20 mouse cellular contexts compared by ENCODE assay signal in genomic region chr10:75514361-75514760, GRCm38 (mm10). TPM values are rescaled to one million over a fixed set of nuclear protein-coding genes. Genes with fewer than 3 reads are reported as not detected.
DNase-seq lines count a peak whose midpoint lies in the region; ATAC-seq and TF ChIP-seq lines count a peak whose summit lies in the region.
"Had no signal": no experiment of that assay in that cellular context is flagged by ENCODE, and none has a peak within 500 bp of the region (broad histone marks: within the 10 kb centered on the region; RNA-seq: fewer than 3 reads in every experiment).

No protein-coding gene starts in this region.

- no peak overlapping the region for H3K4me3 ChIP-seq in heart, embryonic 14.5 days (ENCODE audit: control insufficient read depth in 1 of 2, insufficient read depth in 1 of 2, low read depth in 1 of 2, low read length in 2 of 2)
- H3K4me3 ChIP-seq in heart, adult 2 months: no peak overlapping the region
- H3K4me3 ChIP-seq in small intestine, adult 2 months (ENCODE audit: low read depth, low read length): peak overlapping the region; percentile 15; the same call in 1 of the 2 replicates
- H3K4me3 ChIP-seq: embryonic facial prominence, embryonic 12.5 days; forebrain, embryonic 10.5 days; hindbrain, embryonic 12.5 days; layer of hippocampus, adult 2 months; limb, embryonic 13.5 days; stomach, embryonic 15.5 days had no signal

- no peaks in the 10 kb centered on the region; the same call in 1 of the 2 replicates for H3K79me2 ChIP-seq in heart, adult 2 months (replicated peaks; ENCODE audit: control insufficient read depth, insufficient read depth, low read length)

- H3K4me2 ChIP-seq in heart, embryonic 14.5 days (ENCODE audit: low read length): no peak overlapping the region; the same call in 1 of the 2 replicates
- H3K4me2 ChIP-seq: embryonic facial prominence, embryonic 12.5 days; hindbrain, embryonic 12.5 days; midbrain, embryonic 11.5 days; stomach, embryonic 15.5 days had no signal

- 43% methylated on average over 7 of the region's 7 CpGs for WGBS in heart, embryonic 14.5 days
- WGBS in heart, adult 2 months: 50% methylated on average over 7 of the region's 7 CpGs
- 32% methylated on average over 7 of the region's 7 CpGs for WGBS in small intestine, adult 2 months

- peaks cover 7 to 28% of the 10 kb centered on the region in 2 experiments; a peak in 3 of 4 replicates for H3K4me1 ChIP-seq in heart, embryonic 14.5 days (ENCODE audit: control insufficient read depth in 2 of 2, insufficient read depth in 2 of 2, low read length in 2 of 2)
- peaks cover 19% of the 10 kb centered on the region for H3K4me1 ChIP-seq in heart, adult 2 months (ENCODE audit: control insufficient read depth, insufficient read depth, low read length)
- peaks cover 28% of the 10 kb centered on the region for H3K4me1 ChIP-seq in small intestine, adult 2 months (ENCODE audit: control insufficient read depth, insufficient read depth, insufficient read length, low read length)

- H3K9ac ChIP-seq in heart, embryonic 14.5 days (ENCODE audit: low read length): 0 out of 2 replicates have a peak overlapping the region, but pooled peaks have one; percentile 8
- no peak overlapping the region for H3K9ac ChIP-seq in heart, adult 2 months (ENCODE audit: low read depth, low read length)
- H3K9ac ChIP-seq: embryonic facial prominence, embryonic 12.5 days; hindbrain, embryonic 12.5 days; limb, embryonic 13.5 days; stomach, embryonic 15.5 days had no signal

- no peak for TF ChIP-seq EP300 in heart, adult 2 months (IDR thresholded peaks at IDR 0.05; ENCODE audit: insufficient read depth, low read depth, low read length)

- no peak for DNase-seq in heart, adult 2 months
- DNase-seq in spleen, postnatal 36 days (ENCODE audit: low spot score in 2 of 2): peak; percentile 26 to 52
- DNase-seq in spleen, postnatal 14 days (ENCODE audit: low spot score in 2 of 2): no peak
- peak; percentile 82 for DNase-seq in liver
- DNase-seq in thymus, adult 18-20 months: no peak
- no peak for DNase-seq in thymus, postnatal 4 days
- DNase-seq: adrenal gland, postnatal 25 days; cerebellum, postnatal 36 days; kidney, adult 11 months; lung, postnatal 10 days; thymus, postnatal 25 days had no signal

- intact Hi-C loops in heart, adult 2 months (cut with DNase I): no loop called here

- H3K27me3 ChIP-seq in heart, embryonic 14.5 days (ENCODE audit: control insufficient read depth, insufficient read depth, low read length): no peaks in the 10 kb centered on the region
- H3K27me3 ChIP-seq in heart, adult 2 months (ENCODE audit: control insufficient read depth, insufficient read depth, low read length): no peaks in the 10 kb centered on the region
- no peaks in the 10 kb centered on the region for H3K27me3 ChIP-seq in small intestine, adult 2 months (ENCODE audit: control insufficient read depth, insufficient read depth, low read length)
- H3K27me3 ChIP-seq: embryonic facial prominence, embryonic 12.5 days; hindbrain, embryonic 12.5 days; limb, embryonic 13.5 days; stomach, embryonic 15.5 days had no signal

- no peak for TF ChIP-seq POLR2A in heart, adult 2 months (IDR thresholded peaks at IDR 0.05; ENCODE audit: insufficient read depth, low read depth, low read length)
- no peak for TF ChIP-seq POLR2A in small intestine, adult 2 months (IDR thresholded peaks at IDR 0.05; ENCODE audit: low read depth, low read length)

- no peaks in the 10 kb centered on the region for H3K9me3 ChIP-seq in heart, embryonic 14.5 days (ENCODE audit: control insufficient read depth, low read length)
- H3K9me3 ChIP-seq: embryonic facial prominence, embryonic 12.5 days; forebrain, embryonic 10.5 days; hindbrain, embryonic 12.5 days; limb, embryonic 13.5 days; stomach, embryonic 15.5 days had no signal

- no peak overlapping the region for H3K27ac ChIP-seq in heart, embryonic 14.5 days (replicated peaks in 1 of 2; ENCODE audit: control insufficient read depth in 1 of 2, insufficient read depth in 1 of 2, low read depth in 2 of 2, low read length in 2 of 2)
- no peak overlapping the region for H3K27ac ChIP-seq in heart, adult 2 months
- peak overlapping the region; percentile 96 for H3K27ac ChIP-seq in small intestine, adult 2 months (ENCODE audit: insufficient read depth, low read depth, low read length)
- H3K27ac ChIP-seq: embryonic facial prominence, embryonic 12.5 days; forebrain, embryonic 10.5 days; hindbrain, embryonic 12.5 days; layer of hippocampus, adult 2 months; limb, embryonic 13.5 days; stomach, embryonic 15.5 days had no signal

- ATAC-seq in heart, embryonic 14.5 days (ENCODE audit: insufficient number of reproducible peaks, insufficient read depth, low FRiP score, low read depth): no peak

- H3K36me3 ChIP-seq in heart, embryonic 14.5 days (ENCODE audit: control insufficient read depth, insufficient read depth, low read length): peaks cover 32% of the 10 kb centered on the region
- H3K36me3 ChIP-seq in heart, adult 2 months (ENCODE audit: control insufficient read depth, insufficient read depth, low read length): peaks cover 4% of the 10 kb centered on the region; the same call in 1 of the 2 replicates
- H3K36me3 ChIP-seq in small intestine, adult 2 months (ENCODE audit: control insufficient read depth, insufficient read depth, low read length): peaks cover 28% of the 10 kb centered on the region

- TF ChIP-seq CTCF in heart, adult 2 months (IDR thresholded peaks at IDR 0.05): no peak
- no peak for TF ChIP-seq CTCF in small intestine, adult 2 months (IDR thresholded peaks at IDR 0.05; ENCODE audit: extremely low read depth, insufficient read length, insufficient replicate concordance, low read depth, low read length)

RNA-seq across cellular contexts. Expression of gene Snrpd3, which starts 3.0 kb away (rescaled TPM):
- polyA plus RNA-seq in heart, embryonic 14.5 days (2014; fragmentation: Nextera tagmentation; extraction: Ambion mirVana): 90.6 and 92.9 TPM in 2 replicates
- total RNA-seq in heart, adult 2 months (2021): 10 to 100 TPM; 61.1 to 65.8 TPM
- 20.8 and 24.8 TPM in 2 replicates for polyA plus RNA-seq in heart, adult 2 months (2012; rRNA removed)
- 5.2 and 7.4 TPM in 2 replicates for polyA plus RNA-seq in small intestine, adult 2 months (2012; rRNA removed)

RNA-seq across cellular contexts. Expression of gene Gucd1, which starts 3.4 kb away (rescaled TPM):
- 32.8 and 39.7 TPM in 2 replicates for polyA plus RNA-seq in heart, embryonic 14.5 days (2014; fragmentation: Nextera tagmentation; extraction: Ambion mirVana)
- 10 to 100 TPM; 33.2 to 37.7 TPM for total RNA-seq in heart, adult 2 months (2021)
- polyA plus RNA-seq in heart, adult 2 months (2012; rRNA removed): 44.7 and 50.3 TPM in 2 replicates
- 111 and 261 TPM in 2 replicates for polyA plus RNA-seq in small intestine, adult 2 months (2012; rRNA removed)

RNA-seq across cellular contexts. Expression of gene Lrrc75b, which starts 45.8 kb away (rescaled TPM):
- polyA plus RNA-seq in heart, embryonic 14.5 days (2014; fragmentation: Nextera tagmentation; extraction: Ambion mirVana): 1.1 and 2.7 TPM in 2 replicates
- total RNA-seq in heart, adult 2 months (2021): under 1 TPM; 0.66 to 0.84 TPM
- 1.00 and 1.3 TPM in 2 replicates for polyA plus RNA-seq in heart, adult 2 months (2012; rRNA removed)
- 1.8 and 1.9 TPM in 2 replicates for polyA plus RNA-seq in small intestine, adult 2 months (2012; rRNA removed)

RNA-seq across cellular contexts. Expression of gene Ggt1, which starts 47.0 kb away (rescaled TPM):
- polyA plus RNA-seq in heart, embryonic 14.5 days (2014; fragmentation: Nextera tagmentation; extraction: Ambion mirVana): 0.69 and 1.4 TPM in 2 replicates
- total RNA-seq in heart, adult 2 months (2021): under 1 TPM in 1 of 2 experiments, not detected in 1; 0.31 TPM
- 0.35 TPM in 1 of 2 replicates, not detected in the other for polyA plus RNA-seq in heart, adult 2 months (2012; rRNA removed)
- polyA plus RNA-seq in small intestine, adult 2 months (2012; rRNA removed): 454 and 722 TPM in 2 replicates
- total RNA-seq: adrenal gland, postnatal 25 days had no signal

Comparison
In these comparisons a context has a peak if more than half of its experiments do, and no peak if none do; other contexts are left out.
1. DNase-seq: peak in spleen, postnatal 36 days (2 of 2) and liver (single experiment); none in heart, adult 2 months (0 of 2), spleen, postnatal 14 days (0 of 2), thymus, adult 18-20 months (0 of 2) and thymus, postnatal 4 days (single experiment).